Mouse (Mus musculus) limb, embryonic 12.5 days (tissue): Measurements from ENCODE around the gene Pip5k1c. TPM values are rescaled to one million over a fixed set of nuclear protein-coding genes. Genes with fewer than 3 reads are reported as not detected.

Experiments
- ATAC-seq: fragments of 200-750 bp; cut with Nextera tagmentation; 2 replicates; pipeline ENCODE4 v1.8.0; 2017; ENCODE audit warnings: low read depth, moderate TSS enrichment; ENCODE audit not compliant: insufficient number of reproducible peaks, insufficient read depth, low FRiP score, low TSS enrichment
- H3K27ac ChIP-seq: fragments of 300-500 bp; sonication (generic); 2 replicates; pipeline ENCODE4 v1.5.1; 2016; ENCODE audit warnings: mild to moderate bottlenecking, moderate library complexity
- H3K27me3 ChIP-seq: fragments of 300-500 bp; sonication (generic); 2 replicates; pipeline ENCODE4 v1.6.1; 2016; ENCODE audit warnings: mild to moderate bottlenecking, moderate library complexity
- H3K36me3 ChIP-seq: fragments of 300-500 bp; sonication (generic); 2 replicates; pipeline ENCODE4 v1.6.1; 2016; ENCODE audit warnings: mild to moderate bottlenecking, moderate library complexity
- H3K4me1 ChIP-seq: fragments of 300-500 bp; sonication (generic); replicated peaks from 2 replicates; pipeline ENCODE4 v1.6.1; 2016
- H3K4me2 ChIP-seq: fragments of 300-500 bp; sonication (generic); 2 replicates; pipeline ENCODE4 v1.6.1; 2016; ENCODE audit warnings: mild to moderate bottlenecking, moderate library complexity
- H3K4me3 ChIP-seq: fragments of 300-500 bp; sonication (generic); replicated peaks from 2 replicates; pipeline ENCODE4 v1.5.1; 2016; ENCODE audit warnings: mild to moderate bottlenecking
- H3K9ac ChIP-seq: fragments of 300-500 bp; sonication (generic); replicated peaks from 2 replicates; pipeline ENCODE4 v1.6.1; 2016; ENCODE audit warnings: mild to moderate bottlenecking, moderate library complexity
- H3K9me3 ChIP-seq: fragments of 300-500 bp; sonication (generic); 2 replicates; pipeline ENCODE4 v1.6.1; 2016; ENCODE audit warnings: mild to moderate bottlenecking, moderate library complexity
- WGBS: fragments of 180-500 bp; shearing (Covaris S2); methylation state at CpG from one replicate; pipeline ENCODE4 v1.1.7; 2016; 5-methylcytosine and 5-hydroxymethylcytosine counted together
- polyA plus RNA-seq: library from polyadenylated mRNA; unstranded; fragments of >200 nt; fragmentation: Nextera tagmentation; extraction: Ambion mirVana; gene quantifications from 2 replicates; pipeline ENCODE4 v1.2.1, GENCODE M21; 2016

Pip5k1c gene
- polyA plus RNA-seq, 1 experiment from 2014 or later, result 63.9 TPM

DNA sequence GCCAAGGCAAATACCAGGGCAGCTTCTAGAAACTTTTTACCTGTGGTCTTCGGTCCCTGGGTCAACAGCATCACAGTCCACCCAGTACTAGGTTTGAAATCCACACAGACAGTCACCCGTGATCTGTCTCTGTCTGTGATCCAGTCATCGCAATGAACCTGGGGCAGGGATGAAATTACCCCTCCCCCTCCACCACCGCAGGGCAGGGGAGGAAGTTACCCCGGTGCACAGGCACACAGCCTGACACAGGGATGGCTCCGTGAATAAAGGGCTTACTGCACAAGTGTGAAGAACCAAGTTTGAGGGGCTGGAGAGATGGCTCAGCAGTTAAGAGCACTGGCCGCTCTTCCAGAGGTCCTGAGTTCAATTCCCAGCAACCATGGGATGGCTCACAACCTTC, 11.0 kb downstream of the Pip5k1c start:
- Histone ChIP-seq H3K4me3 (no peak overlapping the region), H3K36me3 (peaks cover 39% of the 10 kb centered on the region), H3K27me3 (no peaks in the 10 kb centered on the region), H3K4me2 (no peak overlapping the region), H3K9ac (no peak overlapping the region), H3K9me3 (no peaks in the 10 kb centered on the region), H3K27ac (no peak overlapping the region), H3K4me1 (peaks cover 26% of the 10 kb centered on the region; the same call in 1 of the 2 replicates)
- 79% methylated on average over 7 of the region's 7 CpGs for WGBS
- ATAC-seq, result no peak

DNA sequence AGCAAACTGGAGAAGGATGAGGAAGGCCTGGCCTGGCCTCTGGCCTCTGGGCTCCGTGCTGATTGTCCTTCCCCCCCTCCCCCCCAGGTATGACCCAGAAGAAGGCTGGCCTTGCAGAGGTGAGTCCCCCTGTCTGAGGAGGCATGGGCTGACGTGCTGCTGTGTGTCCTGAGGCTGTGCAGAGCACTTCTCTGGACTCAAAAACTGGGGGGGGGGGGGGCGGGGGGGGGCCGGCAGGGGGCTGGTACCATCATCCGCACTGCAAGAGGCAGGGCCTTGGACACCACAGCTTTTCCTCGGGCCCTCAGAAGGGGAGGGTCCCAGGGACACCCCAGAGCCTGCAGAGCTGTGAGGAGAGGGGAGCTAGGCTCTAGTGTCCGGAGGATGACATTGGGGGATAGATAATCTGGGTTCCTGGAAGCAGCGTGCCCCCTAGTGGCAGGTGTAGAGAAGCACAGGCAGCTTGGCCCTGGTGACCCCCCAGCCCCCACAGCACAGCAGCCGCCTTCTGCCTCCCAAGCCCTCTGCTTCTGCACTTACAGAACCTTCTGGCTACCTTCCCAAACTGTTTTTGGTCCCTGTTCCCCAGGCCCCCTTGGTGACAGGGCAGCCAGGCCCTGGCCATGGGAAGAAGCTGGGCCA, 12.0 kb downstream of the Pip5k1c start:
- peaks cover 48% of the 10 kb centered on the region for H3K36me3 ChIP-seq
- H3K27ac ChIP-seq, result no peak overlapping the region
- no peak overlapping the region; the same call in 1 of the 2 replicates for H3K4me3 ChIP-seq
- no peak overlapping the region for H3K4me2 ChIP-seq
- no peaks in the 10 kb centered on the region for H3K9me3 ChIP-seq
- ATAC-seq, result 0 out of 2 replicates have a peak, but pooled peaks have one; percentile 23
- peaks cover 26% of the 10 kb centered on the region; the same call in 1 of the 2 replicates for H3K4me1 ChIP-seq
- no peak overlapping the region for H3K9ac ChIP-seq
- WGBS, result 27% methylated on average over 7 of the region's 9 CpGs
- H3K27me3 ChIP-seq, result no peaks in the 10 kb centered on the region

DNA sequence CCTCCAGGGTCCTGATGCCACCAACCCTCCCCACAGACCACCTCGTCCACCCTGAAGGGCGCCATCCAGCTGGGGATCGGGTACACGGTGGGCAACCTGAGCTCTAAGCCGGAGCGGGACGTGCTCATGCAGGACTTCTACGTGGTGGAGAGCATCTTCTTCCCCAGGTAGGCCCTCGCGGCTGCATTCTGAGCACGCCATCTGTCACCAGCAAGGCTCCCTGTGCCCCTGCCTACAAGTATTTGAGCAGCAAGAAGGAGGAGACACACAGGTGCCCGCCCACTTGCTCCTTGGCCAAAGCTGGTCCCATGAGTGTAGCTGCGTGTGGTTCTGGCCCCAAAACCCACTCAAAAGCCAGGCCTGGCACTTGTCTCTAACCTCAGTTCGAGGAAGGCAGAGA, 12.9 kb downstream of the Pip5k1c start:
- WGBS, result 94% methylated on average over 14 of the region's 14 CpGs
- Histone ChIP-seq H3K4me2 (no peak overlapping the region), H3K9ac (no peak overlapping the region), H3K36me3 (peaks cover 58% of the 10 kb centered on the region), H3K27me3 (no peaks in the 10 kb centered on the region), H3K27ac (no peak overlapping the region), H3K9me3 (no peaks in the 10 kb centered on the region), H3K4me3 (no peak overlapping the region), H3K4me1 (peaks cover 24% of the 10 kb centered on the region; the same call in 1 of the 2 replicates)
- no peak for ATAC-seq

DNA sequence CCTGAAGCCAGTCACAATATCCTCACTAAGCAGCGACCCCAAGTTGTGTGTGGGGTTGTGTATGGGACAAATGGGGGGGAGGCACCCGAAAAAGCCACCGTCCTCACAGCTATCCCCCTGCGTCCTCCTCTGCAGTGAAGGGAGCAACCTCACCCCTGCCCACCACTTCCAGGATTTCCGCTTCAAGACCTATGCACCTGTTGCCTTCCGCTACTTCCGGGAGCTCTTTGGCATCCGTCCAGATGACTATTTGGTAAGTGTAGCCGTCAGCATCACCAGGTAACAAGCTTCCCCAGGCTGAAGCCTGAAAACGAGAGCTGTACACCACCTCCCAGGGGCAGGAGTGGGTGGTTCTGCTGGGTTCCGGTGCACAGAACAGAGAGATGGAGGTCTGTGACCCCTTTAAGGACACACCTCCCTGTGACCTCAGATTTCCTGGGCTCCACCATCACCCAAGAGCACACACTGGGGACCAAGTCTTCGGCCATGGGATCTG, 13.5 kb downstream of the Pip5k1c start:
- Histone ChIP-seq H3K4me2 (no peak overlapping the region), H3K4me1 (peaks cover 20% of the 10 kb centered on the region; the same call in 1 of the 2 replicates), H3K9me3 (no peaks in the 10 kb centered on the region), H3K36me3 (peaks cover 63% of the 10 kb centered on the region), H3K27me3 (no peaks in the 10 kb centered on the region), H3K4me3 (no peak overlapping the region), H3K27ac (no peak overlapping the region), H3K9ac (no peak overlapping the region)
- WGBS, result 92% methylated on average over 12 of the region's 12 CpGs
- ATAC-seq, result no peak

DNA sequence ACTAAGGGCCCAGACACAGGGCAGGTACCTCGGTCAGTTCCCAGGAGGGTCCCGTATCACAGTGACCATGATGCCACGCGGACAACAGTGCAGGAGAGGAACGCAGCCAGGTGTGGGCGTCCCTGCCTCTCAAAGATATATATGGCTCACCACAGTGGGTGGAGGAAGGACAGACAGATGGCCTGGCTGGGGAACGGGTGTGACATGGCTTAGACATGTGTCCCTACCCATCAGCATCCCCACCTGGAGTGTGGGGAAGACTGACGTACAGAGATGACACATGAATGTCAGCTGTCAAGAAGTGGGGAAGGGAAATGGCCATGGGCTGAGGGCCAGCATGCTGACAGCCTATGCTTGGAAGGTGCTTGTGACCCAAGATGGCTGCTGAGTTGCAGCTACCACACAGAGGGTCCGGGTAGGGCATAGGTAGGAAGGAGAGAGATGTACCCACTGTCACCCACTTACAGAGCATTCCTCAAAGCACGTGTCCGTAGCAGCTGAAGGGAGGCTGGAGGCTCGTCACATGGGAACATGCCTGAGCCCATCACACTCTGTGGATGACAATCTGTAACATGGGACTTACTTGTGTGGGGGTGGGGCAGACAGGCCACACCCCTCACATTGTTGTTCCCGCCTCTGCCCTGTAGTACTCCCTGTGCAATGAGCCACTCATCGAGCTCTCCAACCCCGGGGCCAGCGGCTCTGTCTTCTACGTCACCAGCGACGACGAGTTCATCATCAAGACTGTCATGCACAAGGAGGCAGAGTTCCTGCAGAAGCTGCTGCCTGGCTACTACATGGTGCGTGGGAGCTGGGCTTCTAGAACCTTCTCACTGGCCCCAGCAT, 14.3 kb downstream of the Pip5k1c start:
- ATAC-seq, result no peak
- WGBS, result 91% methylated on average over 21 of the region's 21 CpGs

DNA sequence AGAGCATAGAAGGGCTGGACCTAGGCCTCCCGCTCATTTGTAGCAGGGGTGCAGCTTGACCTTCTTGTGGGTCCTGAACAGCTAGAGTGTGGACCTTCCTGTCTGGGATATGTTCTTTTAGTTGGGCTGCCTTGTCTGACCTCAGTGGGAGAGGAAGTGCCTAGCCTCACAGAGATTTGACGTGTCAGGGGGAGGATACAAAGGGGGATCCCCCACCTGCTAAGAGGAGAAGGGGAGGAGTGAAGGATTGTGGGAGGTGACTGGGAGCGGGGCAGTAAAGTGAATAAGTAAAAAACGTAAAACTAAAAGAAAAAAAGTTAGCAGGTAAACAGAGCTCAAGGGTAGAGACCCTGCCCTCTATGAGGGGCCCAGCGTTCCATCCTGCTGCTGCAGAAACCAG, 16.8 kb downstream of the Pip5k1c start:
- Histone ChIP-seq H3K36me3 (peaks cover 97% of the 10 kb centered on the region), H3K4me3 (no peak overlapping the region), H3K27ac (no peak overlapping the region), H3K27me3 (no peaks in the 10 kb centered on the region), H3K9ac (no peak overlapping the region), H3K9me3 (no peaks in the 10 kb centered on the region), H3K4me2 (no peak overlapping the region), H3K4me1 (0 out of 2 replicates have a peak, but pooled peaks cover 5% of the 10 kb centered on the region)
- WGBS, result 87% methylated on average over 5 of the region's 5 CpGs
- no peak for ATAC-seq

More for the DNA sequence above, 14.3 kb downstream of the Pip5k1c start:
- Histone ChIP-seq H3K36me3 (peaks cover 72% of the 10 kb centered on the region), H3K27ac (no peak overlapping the region), H3K9me3 (no peaks in the 10 kb centered on the region), H3K4me2 (no peak overlapping the region), H3K27me3 (no peaks in the 10 kb centered on the region), H3K9ac (no peak overlapping the region), H3K4me3 (no peak overlapping the region), H3K4me1 (peaks cover 17% of the 10 kb centered on the region; the same call in 1 of the 2 replicates)

DNA sequence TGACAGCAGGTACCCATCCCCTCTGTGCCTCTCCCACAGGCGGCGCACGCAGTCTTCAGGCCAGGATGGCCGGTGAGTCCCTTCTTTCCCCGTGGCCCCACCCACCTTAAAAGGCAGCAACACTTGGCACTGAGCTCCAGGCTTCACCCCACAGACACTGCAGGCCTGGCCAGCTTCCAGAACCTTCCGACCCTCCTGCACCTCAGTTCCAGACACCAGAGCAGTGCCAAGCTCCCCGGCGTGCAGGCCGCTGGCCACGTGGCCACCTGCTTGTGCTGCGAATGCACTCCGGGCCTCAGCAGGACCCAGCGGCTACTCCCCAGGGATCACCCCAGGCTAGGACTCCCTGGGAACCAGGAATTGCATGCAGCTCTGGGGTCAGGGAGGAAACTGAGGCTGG, 20.8 kb downstream of the Pip5k1c start:
- no peaks in the 10 kb centered on the region for H3K9me3 ChIP-seq
- peaks cover 4% of the 10 kb centered on the region; the same call in 1 of the 2 replicates for H3K27me3 ChIP-seq
- H3K4me2 ChIP-seq, result no peak overlapping the region
- H3K36me3 ChIP-seq, result peaks cover 96% of the 10 kb centered on the region
- H3K9ac ChIP-seq, result no peak overlapping the region
- WGBS, result 97% methylated on average over 13 of the region's 13 CpGs
- no peak overlapping the region for H3K27ac ChIP-seq
- H3K4me3 ChIP-seq, result no peak overlapping the region
- no peak for ATAC-seq
- H3K4me1 ChIP-seq, result peaks cover 22% of the 10 kb centered on the region

DNA sequence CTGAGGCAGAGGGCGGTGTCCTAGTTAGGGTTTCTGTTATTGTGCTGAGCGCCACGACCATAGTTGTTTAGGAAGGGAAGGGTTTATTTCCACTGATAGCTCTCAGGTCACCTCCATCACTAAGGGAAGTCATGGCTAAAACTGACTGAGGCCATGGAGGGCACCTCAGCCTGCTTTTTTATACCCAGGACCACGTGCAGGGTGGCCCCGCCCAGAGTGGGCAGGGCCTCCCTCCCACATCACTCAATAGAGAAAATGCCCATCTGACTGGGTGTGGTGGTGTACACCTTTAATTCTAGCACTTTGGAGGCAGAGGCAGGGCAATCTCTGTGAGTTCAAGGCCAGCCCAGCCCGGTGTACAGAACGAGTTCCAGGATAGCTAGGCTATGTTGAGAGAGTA, 21.4 kb downstream of the Pip5k1c start:
- no peak overlapping the region for H3K4me2 ChIP-seq
- H3K9ac ChIP-seq, result no peak overlapping the region
- WGBS, result 79% methylated on average over 7 of the region's 7 CpGs
- H3K27me3 ChIP-seq, result peaks cover 4% of the 10 kb centered on the region; the same call in 1 of the 2 replicates
- H3K4me3 ChIP-seq, result no peak overlapping the region
- no peaks in the 10 kb centered on the region for H3K9me3 ChIP-seq
- H3K36me3 ChIP-seq, result peaks cover 94% of the 10 kb centered on the region
- peaks cover 28% of the 10 kb centered on the region for H3K4me1 ChIP-seq
- no peak overlapping the region for H3K27ac ChIP-seq
- no peak for ATAC-seq

DNA sequence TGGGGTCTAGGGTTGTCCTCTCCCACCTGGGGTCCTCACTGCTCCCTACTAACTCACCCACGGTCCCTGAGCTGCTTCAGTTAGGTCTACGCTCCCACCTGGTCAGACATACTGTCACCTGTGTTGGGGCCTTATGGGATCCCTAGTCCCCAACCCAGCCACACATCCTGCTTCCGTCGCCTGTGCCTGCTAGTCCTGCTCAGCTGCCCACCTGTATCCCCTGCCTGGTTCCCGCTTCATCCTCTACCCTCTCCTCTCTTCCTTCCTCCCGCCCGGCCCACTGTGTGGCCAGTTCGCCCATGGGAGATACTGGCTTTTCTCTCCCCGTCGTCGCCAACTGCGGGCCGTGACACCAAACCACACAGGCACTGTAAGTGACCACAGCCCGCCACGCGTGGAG, 22.8 kb downstream of the Pip5k1c start:
- Histone ChIP-seq H3K27ac (no peak overlapping the region), H3K9me3 (no peaks in the 10 kb centered on the region), H3K9ac (no peak overlapping the region), H3K4me2 (no peak overlapping the region), H3K27me3 (peaks cover 4% of the 10 kb centered on the region; the same call in 1 of the 2 replicates), H3K36me3 (peaks cover 80% of the 10 kb centered on the region), H3K4me1 (peaks cover 35% of the 10 kb centered on the region), H3K4me3 (no peak overlapping the region)
- no peak for ATAC-seq
- WGBS, result 94% methylated on average over 16 of the region's 16 CpGs

DNA sequence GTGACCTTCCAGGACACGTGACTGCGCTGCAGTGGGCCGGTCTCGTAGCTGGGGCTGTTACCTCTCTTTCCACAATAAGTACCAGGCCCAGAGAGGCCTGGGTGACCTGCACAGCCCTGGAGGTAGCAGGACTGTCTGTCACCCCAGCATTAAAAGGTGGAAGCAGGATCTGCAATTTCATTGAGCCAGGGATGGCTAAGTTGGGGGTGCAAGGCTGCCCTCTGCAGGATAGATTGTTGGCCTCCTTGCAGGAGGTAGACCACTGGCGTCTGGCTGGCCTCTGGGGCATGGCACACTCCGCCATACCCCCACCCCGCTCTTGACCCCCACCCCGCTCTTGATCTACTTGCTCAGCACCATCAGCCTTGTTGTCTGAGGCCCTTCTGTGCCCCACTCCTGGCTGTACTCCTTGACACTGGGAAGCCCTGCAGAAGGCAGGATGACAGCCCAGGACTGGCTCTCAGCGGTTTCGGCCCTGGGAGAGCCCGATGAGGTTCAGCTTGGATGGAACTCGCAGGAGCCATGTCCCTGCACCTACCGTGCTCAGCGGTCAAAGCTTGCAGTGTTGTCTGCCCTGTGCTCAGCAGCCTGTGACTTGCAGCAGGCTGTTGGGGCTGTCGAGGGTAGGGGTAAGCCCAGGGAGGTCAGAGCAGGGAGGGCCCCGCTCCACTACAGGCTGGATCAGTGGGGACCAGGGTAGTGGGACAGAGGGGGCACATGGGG, 23.7 kb downstream of the Pip5k1c start:
- 0 out of 2 replicates have a peak overlapping the region, but pooled peaks have one; percentile 53 for H3K27ac ChIP-seq
- H3K36me3 ChIP-seq, result peaks cover 71% of the 10 kb centered on the region
- peak overlapping the region; percentile 51; the same call in 1 of the 2 replicates for H3K9ac ChIP-seq
- 47% methylated on average over 16 of the region's 16 CpGs for WGBS
- peak overlapping the region; percentile 16; the same call in 1 of the 2 replicates for H3K4me3 ChIP-seq
- H3K4me1 ChIP-seq, result peaks cover 35% of the 10 kb centered on the region
- peak overlapping the region; percentile 47 for H3K4me2 ChIP-seq
- no peaks in the 10 kb centered on the region for H3K9me3 ChIP-seq
- peaks cover 4% of the 10 kb centered on the region; the same call in 1 of the 2 replicates for H3K27me3 ChIP-seq
- no peak for ATAC-seq
